Mouse (Mus musculus): ENCODE results near the gene Cx3cr1. TPM values are rescaled to one million over a fixed set of nuclear protein-coding genes. Genes with fewer than 3 reads are reported as not detected.

Cx3cr1 gene
- polyA plus RNA-seq, 1 experiment from 2014 or later: 7.4 TPM

DNA sequence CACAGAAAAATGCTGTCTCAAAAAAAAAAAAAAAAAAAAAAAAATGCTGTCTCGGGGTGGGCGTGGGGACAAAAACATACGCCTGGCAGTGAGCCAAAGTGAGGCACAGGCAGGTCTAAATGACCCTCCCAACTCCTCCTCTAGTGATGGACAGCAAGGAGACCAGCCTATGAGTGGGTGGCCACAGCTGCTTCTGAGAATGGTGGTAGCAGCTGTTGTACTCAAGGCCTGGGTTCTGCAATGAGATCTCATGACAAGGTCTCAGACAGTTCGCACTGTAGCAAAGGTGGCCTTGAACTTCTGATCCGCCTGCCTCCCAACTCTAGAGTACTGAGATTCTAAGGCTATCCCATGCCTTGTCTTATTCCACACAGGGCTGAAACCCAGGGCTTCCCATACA lies 128.3 kb downstream of the Cx3cr1 start:
- no peak overlapping the region for H3K9ac ChIP-seq (ENCODE audit: low read depth, low read length)
- no peaks in the 10 kb centered on the region for H3K9me3 ChIP-seq (ENCODE audit: control insufficient read depth, low read length)
- H3K4me3 ChIP-seq (ENCODE audit: low read length): no peak overlapping the region
- no peak overlapping the region for H3K27ac ChIP-seq (ENCODE audit: low read depth, low read length)
- H3K27me3 ChIP-seq (ENCODE audit: control insufficient read depth, insufficient read depth, low read length): no peaks in the 10 kb centered on the region
- no peak overlapping the region for H3K4me2 ChIP-seq (replicated peaks; ENCODE audit: low read depth, low read length)
- ATAC-seq (ENCODE audit: low FRiP score, low TSS enrichment): no peak
- 75% methylated on average over 5 of the region's 5 CpGs for WGBS
- peaks cover 6% of the 10 kb centered on the region; the same call in 1 of the 2 replicates for H3K4me1 ChIP-seq (ENCODE audit: control insufficient read depth, insufficient read depth, low read length)
- H3K36me3 ChIP-seq (ENCODE audit: control insufficient read depth, insufficient read depth, low read length): no peaks in the 10 kb centered on the region

DNA sequence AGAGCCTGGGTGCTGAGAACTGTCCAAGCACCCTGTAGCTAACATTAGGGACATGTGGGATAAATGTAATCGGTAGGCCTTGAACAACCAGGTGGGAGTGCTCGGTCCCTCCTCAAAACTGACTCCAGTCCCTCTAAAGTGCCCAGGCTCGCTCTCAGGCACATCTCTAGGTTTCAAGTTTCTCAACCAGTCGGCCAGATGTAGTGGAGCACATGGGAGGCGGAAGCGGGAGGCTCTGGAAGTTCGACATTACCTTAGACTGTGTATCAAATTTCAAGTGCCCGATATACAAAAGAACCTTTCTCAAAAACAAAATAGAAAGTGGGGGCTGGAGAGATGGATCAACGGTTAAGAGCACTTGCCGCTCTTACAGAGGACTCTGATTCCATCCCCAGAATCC lies 130.0 kb downstream of the Cx3cr1 start:
- WGBS: 28% methylated on average over 10 of the region's 10 CpGs
- no peak overlapping the region for H3K9ac ChIP-seq (ENCODE audit: low read depth, low read length)
- ATAC-seq (ENCODE audit: low FRiP score, low TSS enrichment): no peak

DNA sequence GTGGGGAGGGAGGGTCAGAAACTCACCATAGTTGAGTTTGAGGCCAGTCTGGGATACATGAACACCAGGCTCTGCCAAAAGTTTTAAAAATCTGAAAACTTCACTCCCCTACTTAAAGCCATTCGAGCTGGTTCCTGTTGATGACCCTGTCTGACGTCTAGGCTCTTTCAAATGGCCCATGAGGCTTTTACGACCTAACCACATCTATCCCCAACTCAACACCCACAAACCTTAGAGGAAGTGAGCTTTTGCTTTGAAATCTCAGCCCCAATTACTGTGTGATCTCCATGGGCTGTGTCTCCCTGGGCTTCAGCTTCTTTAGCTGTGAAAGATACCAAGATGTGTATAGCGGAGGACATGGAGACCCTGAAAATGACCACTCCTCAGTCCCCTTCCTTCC lies 131.2 kb downstream of the Cx3cr1 start:
- Histone ChIP-seq H3K4me1 (ENCODE audit: control insufficient read depth, insufficient read depth, low read length) (peaks cover 9% of the 10 kb centered on the region; the same call in 1 of the 2 replicates), H3K4me3 (ENCODE audit: low read length) (no peak overlapping the region), H3K36me3 (ENCODE audit: control insufficient read depth, insufficient read depth, low read length) (no peaks in the 10 kb centered on the region), H3K27me3 (ENCODE audit: control insufficient read depth, insufficient read depth, low read length) (no peaks in the 10 kb centered on the region), H3K9ac (ENCODE audit: low read depth, low read length) (no peak overlapping the region), H3K4me2 (replicated peaks; ENCODE audit: low read depth, low read length) (no peak overlapping the region), H3K27ac (ENCODE audit: low read depth, low read length) (no peak overlapping the region), H3K9me3 (ENCODE audit: control insufficient read depth, low read length) (no peaks in the 10 kb centered on the region)
- no peak for ATAC-seq (ENCODE audit: low FRiP score, low TSS enrichment)
- 56% methylated on average over 4 of the region's 4 CpGs for WGBS

More for the DNA sequence above, 130.0 kb downstream of the Cx3cr1 start:
- peaks cover 9% of the 10 kb centered on the region; the same call in 1 of the 2 replicates for H3K4me1 ChIP-seq (ENCODE audit: control insufficient read depth, insufficient read depth, low read length)
- H3K27me3 ChIP-seq (ENCODE audit: control insufficient read depth, insufficient read depth, low read length): no peaks in the 10 kb centered on the region
- no peak overlapping the region for H3K4me3 ChIP-seq (ENCODE audit: low read length)
- H3K36me3 ChIP-seq (ENCODE audit: control insufficient read depth, insufficient read depth, low read length): no peaks in the 10 kb centered on the region
- no peak overlapping the region for H3K27ac ChIP-seq (ENCODE audit: low read depth, low read length)
- H3K9me3 ChIP-seq (ENCODE audit: control insufficient read depth, low read length): no peaks in the 10 kb centered on the region
- no peak overlapping the region for H3K4me2 ChIP-seq (replicated peaks; ENCODE audit: low read depth, low read length)

DNA sequence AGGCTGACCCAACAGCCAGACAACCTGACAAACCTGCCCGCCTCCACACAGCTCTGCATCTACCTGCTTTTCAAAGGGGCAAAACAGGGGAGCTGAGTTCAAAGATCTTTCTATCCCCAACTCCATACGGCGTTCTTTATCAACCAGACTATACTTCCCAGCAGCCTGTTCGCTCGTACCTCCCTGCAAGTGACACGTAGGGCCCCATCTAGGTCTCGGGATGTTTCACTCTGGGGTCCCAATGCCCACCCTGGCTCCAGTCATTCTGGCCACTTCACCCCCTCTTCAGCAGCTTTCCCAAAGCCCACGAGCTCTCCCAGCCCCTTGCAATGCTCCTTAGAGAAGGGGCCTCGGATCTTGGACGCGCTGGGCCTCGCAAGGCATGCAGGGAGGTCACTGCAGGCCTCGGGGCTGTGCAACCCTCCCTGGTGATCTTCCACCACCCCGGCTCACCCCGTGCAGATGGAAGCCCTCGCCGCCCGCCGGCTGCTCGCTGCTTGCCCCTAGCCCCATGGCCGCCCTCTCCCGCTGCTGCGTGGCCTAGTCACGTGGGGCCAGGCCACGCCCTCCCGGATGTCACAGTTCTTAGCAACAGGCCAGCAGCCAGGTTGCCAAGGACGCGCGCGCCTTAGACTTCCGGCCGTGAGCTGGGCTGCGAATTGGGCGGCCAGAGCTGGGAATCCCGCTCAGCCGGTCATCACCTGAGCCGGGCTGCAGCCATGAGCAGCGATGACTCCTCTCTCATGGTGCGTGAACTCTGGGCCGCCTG lies 132.5 kb downstream of the Cx3cr1 start, which contains the start of the genes Gorasp1 and Ttc21a:
TSS of gene Gorasp1 (minus strand) at position 561 of the 769 bp plus-strand sequence.
TSS of gene Ttc21a (plus strand) at position 602 of the 769 bp plus-strand sequence.
- peak within 1 kb of the TSS; percentile 85 for H3K4me2 ChIP-seq (replicated peaks; ENCODE audit: low read depth, low read length)
- no peaks in the 10 kb centered on the region for H3K9me3 ChIP-seq (ENCODE audit: control insufficient read depth, low read length)
- H3K4me1 ChIP-seq (ENCODE audit: control insufficient read depth, insufficient read depth, low read length): peaks cover 9% of the 10 kb centered on the region; the same call in 1 of the 2 replicates
- peak; percentile 96 for ATAC-seq (ENCODE audit: low FRiP score, low TSS enrichment)
- peak within 1 kb of the TSS; percentile 44; the same call in 1 of the 2 replicates for H3K27ac ChIP-seq (ENCODE audit: low read depth, low read length)
- peak within 1 kb of the TSS; percentile 59 for H3K4me3 ChIP-seq (ENCODE audit: low read length)
- no peaks in the 10 kb centered on the region for H3K36me3 ChIP-seq (ENCODE audit: control insufficient read depth, insufficient read depth, low read length)
- peak within 1 kb of the TSS; percentile 78 for H3K9ac ChIP-seq (ENCODE audit: low read depth, low read length)
- 5% methylated on average over 40 of the region's 40 CpGs for WGBS
- H3K27me3 ChIP-seq (ENCODE audit: control insufficient read depth, insufficient read depth, low read length): no peaks in the 10 kb centered on the region

DNA sequence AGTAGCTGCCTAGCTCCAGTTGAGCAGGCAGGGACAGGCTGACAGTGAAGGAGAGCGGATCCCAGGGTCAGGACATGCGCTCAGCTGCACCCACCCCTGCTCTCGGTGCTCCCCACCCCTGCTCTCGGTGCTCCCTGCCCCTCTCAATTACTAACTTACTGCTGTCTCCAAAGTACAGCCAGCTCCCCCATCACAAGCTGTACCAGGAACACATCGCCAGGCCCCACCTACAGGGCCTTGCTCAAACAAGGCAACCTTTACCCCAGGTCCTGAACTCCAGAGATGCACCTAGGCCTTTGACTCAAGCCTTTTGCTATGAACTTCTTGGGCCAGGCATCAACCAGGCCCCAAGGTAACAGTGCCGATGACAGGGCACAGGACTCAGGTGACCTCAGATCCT lies 136.0 kb downstream of the Cx3cr1 start:
- H3K4me3 ChIP-seq (ENCODE audit: low read length): no peak overlapping the region
- peaks cover 9% of the 10 kb centered on the region; the same call in 1 of the 2 replicates for H3K4me1 ChIP-seq (ENCODE audit: control insufficient read depth, insufficient read depth, low read length)
- WGBS: 94% methylated on average over 6 of the region's 6 CpGs
- no peaks in the 10 kb centered on the region for H3K27me3 ChIP-seq (ENCODE audit: control insufficient read depth, insufficient read depth, low read length)
- H3K9ac ChIP-seq (ENCODE audit: low read depth, low read length): no peak overlapping the region
- no peak overlapping the region for H3K27ac ChIP-seq (ENCODE audit: low read depth, low read length)
- peaks cover 28% of the 10 kb centered on the region for H3K36me3 ChIP-seq (ENCODE audit: control insufficient read depth, insufficient read depth, low read length)
- H3K4me2 ChIP-seq (replicated peaks; ENCODE audit: low read depth, low read length): no peak overlapping the region
- no peaks in the 10 kb centered on the region for H3K9me3 ChIP-seq (ENCODE audit: control insufficient read depth, low read length)
- no peak for ATAC-seq (ENCODE audit: low FRiP score, low TSS enrichment)

DNA sequence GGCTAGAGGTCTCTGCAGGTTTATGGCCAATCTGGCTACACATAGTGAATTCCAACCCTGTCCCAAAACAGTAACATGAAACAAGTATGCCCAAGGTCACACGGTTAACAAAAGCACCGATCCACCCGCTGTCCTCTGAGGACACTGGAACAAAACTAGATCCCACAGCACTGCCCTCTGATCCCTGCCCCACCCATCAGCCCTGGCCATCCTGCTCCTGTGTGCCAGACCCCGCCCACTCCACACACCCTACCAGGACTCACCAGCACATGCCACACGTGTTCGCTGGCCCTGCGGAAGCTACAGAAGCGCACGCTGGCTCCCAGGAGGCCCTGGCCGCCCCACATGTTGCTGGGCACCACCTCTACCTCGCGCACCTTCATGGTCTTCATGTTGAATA lies 137.3 kb downstream of the Cx3cr1 start:
- ATAC-seq (ENCODE audit: low FRiP score, low TSS enrichment): no peak
- Histone ChIP-seq H3K27me3 (ENCODE audit: control insufficient read depth, insufficient read depth, low read length) (no peaks in the 10 kb centered on the region), H3K4me3 (ENCODE audit: low read length) (no peak overlapping the region), H3K27ac (ENCODE audit: low read depth, low read length) (no peak overlapping the region), H3K4me1 (ENCODE audit: control insufficient read depth, insufficient read depth, low read length) (peaks cover 6% of the 10 kb centered on the region; the same call in 1 of the 2 replicates), H3K4me2 (replicated peaks; ENCODE audit: low read depth, low read length) (no peak overlapping the region), H3K36me3 (ENCODE audit: control insufficient read depth, insufficient read depth, low read length) (peaks cover 40% of the 10 kb centered on the region), H3K9me3 (ENCODE audit: control insufficient read depth, low read length) (no peaks in the 10 kb centered on the region), H3K9ac (ENCODE audit: low read depth, low read length) (no peak overlapping the region)
- WGBS: 86% methylated on average over 12 of the region's 12 CpGs

DNA sequence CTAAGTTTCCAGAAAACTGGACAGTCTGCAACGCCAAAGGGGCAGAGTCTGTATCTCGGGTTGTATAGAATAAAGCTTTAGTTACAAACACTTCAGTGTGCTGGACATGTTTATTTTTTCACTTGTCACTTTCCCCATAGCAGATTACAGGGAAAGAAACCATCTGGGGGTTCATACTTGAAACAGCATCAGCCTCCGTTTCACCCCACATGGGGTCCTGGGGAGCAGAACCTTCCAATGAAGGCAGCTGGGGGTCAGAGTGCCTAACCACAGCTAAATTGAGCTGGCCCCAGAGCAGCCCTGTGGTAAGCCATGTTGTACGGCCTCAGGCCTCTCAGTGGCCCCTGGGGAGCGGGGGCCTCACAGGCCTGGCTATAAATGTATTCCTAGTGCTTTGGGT lies 143.2 kb downstream of the Cx3cr1 start:
- ATAC-seq (ENCODE audit: low FRiP score, low TSS enrichment): no peak
- WGBS: 68% methylated on average over 5 of the region's 5 CpGs
- H3K4me2 ChIP-seq (replicated peaks; ENCODE audit: low read depth, low read length): no peak overlapping the region
- H3K36me3 ChIP-seq (ENCODE audit: control insufficient read depth, insufficient read depth, low read length): peaks cover 87% of the 10 kb centered on the region
- no peaks in the 10 kb centered on the region for H3K9me3 ChIP-seq (ENCODE audit: control insufficient read depth, low read length)
- H3K27ac ChIP-seq (ENCODE audit: low read depth, low read length): no peak overlapping the region
- no peaks in the 10 kb centered on the region for H3K27me3 ChIP-seq (ENCODE audit: control insufficient read depth, insufficient read depth, low read length)
- no peak overlapping the region for H3K4me3 ChIP-seq (ENCODE audit: low read length)
- no peaks in the 10 kb centered on the region for H3K4me1 ChIP-seq (ENCODE audit: control insufficient read depth, insufficient read depth, low read length)
- H3K9ac ChIP-seq (ENCODE audit: low read depth, low read length): no peak overlapping the region

DNA sequence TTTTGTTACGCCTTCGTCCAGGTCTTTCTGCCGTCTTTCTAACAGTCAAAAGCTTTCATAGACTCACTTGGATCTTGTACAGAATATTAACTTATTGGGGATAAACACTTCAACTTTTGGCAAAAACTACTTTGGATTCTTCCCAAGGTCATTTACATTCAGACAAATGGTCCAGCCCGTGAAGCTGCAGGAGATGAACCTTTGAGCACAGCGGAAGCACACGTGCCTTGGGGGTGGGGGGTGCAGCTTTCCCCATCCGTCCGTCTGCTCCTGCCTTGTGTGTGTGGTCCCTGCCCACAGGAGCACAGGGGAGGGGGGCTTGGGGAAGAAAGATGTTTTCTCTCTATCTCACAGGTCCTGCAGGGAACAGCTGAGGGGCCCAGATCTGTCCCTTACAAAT lies 143.9 kb downstream of the Cx3cr1 start:
- no peak overlapping the region for H3K4me2 ChIP-seq (replicated peaks; ENCODE audit: low read depth, low read length)
- no peak overlapping the region for H3K27ac ChIP-seq (ENCODE audit: low read depth, low read length)

DNA sequence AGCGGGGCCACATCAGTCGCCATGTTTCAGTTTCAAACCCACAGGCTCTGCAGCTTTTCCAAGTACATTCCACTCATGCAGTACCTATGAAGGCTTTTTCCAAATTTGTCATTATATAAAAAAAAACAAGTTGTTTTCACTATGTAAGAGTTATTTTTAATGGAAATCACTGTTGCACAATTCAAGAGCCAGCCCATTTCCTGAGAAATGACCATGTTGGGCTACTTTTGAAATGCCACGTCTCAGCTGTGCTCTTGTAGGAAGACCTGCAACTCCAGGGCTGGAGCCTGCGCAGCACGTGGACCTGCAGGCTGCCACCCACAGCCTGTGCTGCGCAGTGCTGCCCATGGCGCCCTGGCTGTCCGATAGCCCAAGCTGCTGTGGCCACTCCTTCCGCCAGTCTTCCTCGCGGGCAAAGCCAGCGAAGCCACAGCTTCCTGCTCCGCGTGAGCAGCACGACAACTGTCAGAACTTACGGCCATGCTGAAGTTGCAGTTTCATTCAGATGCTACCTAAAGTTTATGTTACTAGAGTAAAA lies 144.5 kb downstream of the Cx3cr1 start:
- no peak for ATAC-seq (ENCODE audit: low FRiP score, low TSS enrichment)
- Histone ChIP-seq H3K27ac (ENCODE audit: low read depth, low read length) (no peak overlapping the region), H3K9me3 (ENCODE audit: control insufficient read depth, low read length) (no peaks in the 10 kb centered on the region), H3K27me3 (ENCODE audit: control insufficient read depth, insufficient read depth, low read length) (no peaks in the 10 kb centered on the region), H3K36me3 (ENCODE audit: control insufficient read depth, insufficient read depth, low read length) (peaks cover 90% of the 10 kb centered on the region), H3K4me2 (replicated peaks; ENCODE audit: low read depth, low read length) (no peak overlapping the region), H3K4me1 (ENCODE audit: control insufficient read depth, insufficient read depth, low read length) (no peaks in the 10 kb centered on the region), H3K4me3 (ENCODE audit: low read length) (no peak overlapping the region), H3K9ac (ENCODE audit: low read depth, low read length) (no peak overlapping the region)
- WGBS: 92% methylated on average over 16 of the region's 16 CpGs

More for the DNA sequence above, 143.9 kb downstream of the Cx3cr1 start:
- Histone ChIP-seq H3K9ac (ENCODE audit: low read depth, low read length) (no peak overlapping the region), H3K27me3 (ENCODE audit: control insufficient read depth, insufficient read depth, low read length) (no peaks in the 10 kb centered on the region), H3K4me1 (ENCODE audit: control insufficient read depth, insufficient read depth, low read length) (no peaks in the 10 kb centered on the region), H3K36me3 (ENCODE audit: control insufficient read depth, insufficient read depth, low read length) (peaks cover 90% of the 10 kb centered on the region), H3K4me3 (ENCODE audit: low read length) (no peak overlapping the region), H3K9me3 (ENCODE audit: control insufficient read depth, low read length) (no peaks in the 10 kb centered on the region)
- no peak for ATAC-seq (ENCODE audit: low FRiP score, low TSS enrichment)
- WGBS: 75% methylated on average over 8 of the region's 8 CpGs
